Mouse (Mus musculus): Measurements from ENCODE around the gene Adcy9. TPM values are rescaled to one million over a fixed set of nuclear protein-coding genes. Genes with fewer than 3 reads are reported as not detected.
"Not testable (repeated sequence)": the region's sequence is repeated elsewhere in the genome, so short reads cannot be mapped to it uniquely, and the experiment has no call there.

Gene Adcy9
- polyA plus RNA-seq, 1 experiment from 2014 or later, result 1.4 TPM

DNA sequence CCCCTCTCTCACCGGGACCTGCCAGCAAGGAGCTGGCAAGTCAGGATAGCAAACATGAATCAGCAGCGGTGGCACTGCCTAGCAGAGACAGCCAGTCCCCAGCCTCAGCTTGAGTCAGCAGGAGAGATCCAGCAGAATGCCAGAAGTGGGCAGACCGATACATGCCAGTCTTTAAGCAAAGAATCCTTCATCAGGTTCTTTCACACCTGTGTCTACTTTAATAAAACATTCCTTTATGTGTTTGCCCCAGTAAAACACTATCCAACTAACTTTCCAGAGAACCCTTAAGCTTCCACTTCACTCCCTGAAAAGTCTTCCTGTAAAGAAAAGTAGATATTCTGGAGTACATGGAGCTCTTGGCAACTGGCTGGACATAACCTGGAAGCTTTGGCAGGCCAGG, 171.5 kb downstream of the Adcy9 start:
- no peak for ATAC-seq (ENCODE audit: insufficient number of reproducible peaks, low FRiP score, low TSS enrichment, low read depth)
- no peak overlapping the region for H3K9ac ChIP-seq
- no peaks in the 10 kb centered on the region for H3K4me1 ChIP-seq
- H3K36me3 ChIP-seq, result no peaks in the 10 kb centered on the region
- H3K27me3 ChIP-seq, result no peaks in the 10 kb centered on the region
- no peak overlapping the region for H3K27ac ChIP-seq
- WGBS, result 77% methylated on average over 3 of the region's 3 CpGs
- H3K4me2 ChIP-seq, result no peak overlapping the region
- no peaks in the 10 kb centered on the region for H3K9me3 ChIP-seq
- H3K4me3 ChIP-seq, result no peak overlapping the region

DNA sequence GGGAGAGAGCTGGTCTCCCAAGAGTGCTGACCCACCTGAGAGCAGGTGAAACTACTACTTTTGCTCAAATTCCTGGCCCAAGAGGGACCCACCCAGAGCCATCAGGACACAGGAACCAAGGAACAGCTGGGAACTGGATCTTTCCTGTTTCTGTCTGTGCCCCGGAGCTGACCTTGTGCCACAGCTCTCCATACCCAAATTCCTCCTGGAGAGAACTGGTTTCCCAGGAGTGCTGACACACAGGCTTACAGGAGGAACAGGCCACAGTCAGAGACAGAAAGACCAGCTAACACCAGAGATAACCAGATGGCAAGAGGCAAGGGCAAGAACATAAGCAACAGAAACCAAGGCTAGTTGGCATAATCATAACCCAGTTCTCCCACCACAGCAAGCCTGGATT, 175.1 kb downstream of the Adcy9 start:
- H3K9ac ChIP-seq; H3K4me3 ChIP-seq; H3K36me3 ChIP-seq; ATAC-seq (ENCODE audit: insufficient number of reproducible peaks, low FRiP score, low TSS enrichment, low read depth); H3K9me3 ChIP-seq; H3K4me1 ChIP-seq; H3K27ac ChIP-seq; H3K27me3 ChIP-seq; H3K4me2 ChIP-seq: not testable (repeated sequence)
- 84% methylated on average over 1 of the region's 1 CpGs for WGBS

Other genes starting within 250 kb of the Adcy9 start
- 31.3 and 35.9 TPM in 2 replicates for gene Crebbp, start 206.5 kb downstream of the Adcy9 start, polyA plus RNA-seq (2015; fragmentation: Nextera tagmentation; extraction: Ambion mirVana)
- gene Srl, start 121.3 kb upstream of the Adcy9 start, polyA plus RNA-seq (2015; fragmentation: Nextera tagmentation; extraction: Ambion mirVana), result 36.8 and 81.2 TPM in 2 replicates
- 20.4 and 20.7 TPM in 2 replicates for gene Tfap4, start 139.4 kb upstream of the Adcy9 start, polyA plus RNA-seq (2015; fragmentation: Nextera tagmentation; extraction: Ambion mirVana)
- gene Glis2, start 174.2 kb upstream of the Adcy9 start, polyA plus RNA-seq (2015; fragmentation: Nextera tagmentation; extraction: Ambion mirVana), result 31.7 and 34.9 TPM in 2 replicates
- gene Pam16, start 204.5 kb upstream of the Adcy9 start, polyA plus RNA-seq (2015; fragmentation: Nextera tagmentation; extraction: Ambion mirVana), result 75.8 and 83.1 TPM in 2 replicates
- 41.5 and 45.1 TPM in 2 replicates for gene Vasn, start 219.4 kb upstream of the Adcy9 start, polyA plus RNA-seq (2015; fragmentation: Nextera tagmentation; extraction: Ambion mirVana)
- gene Dnaja3, start 219.5 kb upstream of the Adcy9 start, polyA plus RNA-seq (2015; fragmentation: Nextera tagmentation; extraction: Ambion mirVana), result 60.5 and 65.1 TPM in 2 replicates

Data from limb, embryonic 15.5 days (tissue).